Mouse (Mus musculus) kidney, postnatal 4 days (tissue): ENCODE results near the gene Dzip1l.
"Not testable (repeated sequence)": the region's sequence is repeated elsewhere in the genome, so short reads cannot be mapped to it uniquely, and the experiment has no call there.

Experiments used
- DNase-seq, 2 experiments: peaks; one replicate each; pipeline ENCODE4 v3.0.0; 2021; ENCODE audit warnings: mixed read lengths in 2 of 2

Gene Dzip1l

GRCm38 (mm10) chr9:99629281-99630011 lies at the start of gene Dzip1l:
Gene Dzip1l, plus strand, starts transcription at chr9:99629496.
- peak; percentile 91 to 95 for DNase-seq

GRCm38 (mm10) chr9:99580655-99581054 lies 48.6 kb upstream of the Dzip1l start:
- DNase-seq: peak; percentile 28 to 34

GRCm38 (mm10) chr9:99587505-99588202 lies 41.6 kb upstream of the Dzip1l start:
- DNase-seq: peak; percentile 77 to 79

GRCm38 (mm10) chr9:99591144-99591543 lies 38.2 kb upstream of the Dzip1l start:
- DNase-seq: no peak

GRCm38 (mm10) chr9:99599127-99599526 lies 30.2 kb upstream of the Dzip1l start:
- DNase-seq: not testable (repeated sequence)

- DNase-seq: no peak
These were observed 25.7 kb upstream of the Dzip1l start for GRCm38 (mm10) chr9:99603566-99603965.

GRCm38 (mm10) chr9:99612202-99612601 lies 17.1 kb upstream of the Dzip1l start, which contains the start of gene A4gnt:
Gene A4gnt, plus strand, starts transcription at chr9:99612502.
- DNase-seq: no peak

GRCm38 (mm10) chr9:99619688-99620087 lies 9.6 kb upstream of the Dzip1l start:
- no peak for DNase-seq

GRCm38 (mm10) chr9:99620196-99620595 lies 9.1 kb upstream of the Dzip1l start:
- no peak for DNase-seq

GRCm38 (mm10) chr9:99622034-99622433 lies 7.3 kb upstream of the Dzip1l start:
- DNase-seq: no peak

GRCm38 (mm10) chr9:99622966-99623365 lies 6.3 kb upstream of the Dzip1l start:
- DNase-seq: no peak

GRCm38 (mm10) chr9:99624117-99624516 lies 5.2 kb upstream of the Dzip1l start:
- DNase-seq: peak in 1 of 2 experiments; percentile 28

GRCm38 (mm10) chr9:99628581-99628980 lies 715 bp upstream of the Dzip1l start:
- no peak for DNase-seq

- no peak for DNase-seq
These were observed 775 bp downstream of the Dzip1l start for GRCm38 (mm10) chr9:99630071-99630470.

GRCm38 (mm10) chr9:99630528-99631125 lies 1.3 kb downstream of the Dzip1l start:
- DNase-seq: peak in 1 of 2 experiments; percentile 11

- DNase-seq: peak; percentile 49 to 71
These were observed 2.5 kb downstream of the Dzip1l start for GRCm38 (mm10) chr9:99631781-99632180.

- peak; percentile 48 to 68 for DNase-seq
These were observed 3.0 kb downstream of the Dzip1l start for GRCm38 (mm10) chr9:99632264-99632663.

GRCm38 (mm10) chr9:99636776-99637175 lies 7.5 kb downstream of the Dzip1l start:
- DNase-seq: no peak

GRCm38 (mm10) chr9:99637227-99637626 lies 7.9 kb downstream of the Dzip1l start:
- no peak for DNase-seq

- DNase-seq: no peak
These were observed 8.4 kb downstream of the Dzip1l start for GRCm38 (mm10) chr9:99637736-99638135.

GRCm38 (mm10) chr9:99639957-99640356 lies 10.7 kb downstream of the Dzip1l start:
- no peak for DNase-seq

- DNase-seq: no peak
These were observed 16.1 kb downstream of the Dzip1l start for GRCm38 (mm10) chr9:99645416-99645815.

- DNase-seq: no peak
These were observed 16.8 kb downstream of the Dzip1l start for GRCm38 (mm10) chr9:99646102-99646501.

- no peak for DNase-seq
These were observed 31.5 kb downstream of the Dzip1l start for GRCm38 (mm10) chr9:99660756-99661155.
